Mouse (Mus musculus) olfactory bulb, adult 2 months (tissue): Measurements from ENCODE around the gene Pde8b.

Source experiments
- CTCF ChIP-seq: fragments of 200-500 bp; IDR thresholded peaks from 2 replicates; pipeline ENCODE4 v1.5.1; 2012; ENCODE audit warnings: low read depth, mild to moderate bottlenecking, low read length, moderate library complexity; ENCODE audit not compliant: insufficient read depth
- POLR2A ChIP-seq: fragments of 200-500 bp; IDR thresholded peaks from 2 replicates; pipeline ENCODE4 v1.6.1; 2012; ENCODE audit warnings: mild to moderate bottlenecking, low read depth, low read length, moderate library complexity; ENCODE audit not compliant: insufficient read depth

DNA sequence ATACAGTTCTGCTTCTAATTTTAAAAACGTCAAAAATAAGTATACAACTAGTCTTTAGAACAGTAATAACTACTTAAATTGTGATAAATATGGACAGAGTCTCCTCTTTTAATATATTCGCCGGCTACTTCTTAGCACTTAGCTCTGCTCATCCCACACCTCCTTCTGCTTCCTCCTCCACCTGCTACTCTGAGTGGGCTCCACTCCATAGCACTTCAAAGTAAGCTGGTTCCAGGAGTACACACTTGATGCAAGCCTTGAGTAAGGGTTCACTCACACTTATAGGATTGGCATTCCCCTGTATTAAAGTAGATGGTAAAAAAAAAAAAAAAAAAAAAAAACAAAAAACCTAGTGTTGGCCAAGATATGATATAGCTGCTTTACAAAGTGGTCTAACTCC, 89.9 kb downstream of the Pde8b start:
- TF ChIP-seq CTCF: no peak
- no peak for TF ChIP-seq POLR2A
